Mouse (Mus musculus) 3T3-L1 (cell line): ENCODE measurements around the gene Sympk.
"Not testable (repeated sequence)": the region's sequence is repeated elsewhere in the genome, so short reads cannot be mapped to it uniquely, and the experiment has no call there.

Source experiments
- DNase-seq: peaks from one replicate; pipeline ENCODE4 v3.0.0-alpha.2; 2015; ENCODE audit warnings: low read depth, low spot score

Sympk gene

GRCm38 (mm10) chr7:19052345-19053135, 28.4 kb downstream of the Sympk start:
- DNase-seq = no peak

- DNase-seq = no peak
These were observed 29.0 kb downstream of the Sympk start for GRCm38 (mm10) chr7:19053136-19053532.

- DNase-seq = no peak
These were observed 30.0 kb downstream of the Sympk start, which contains the start of gene Rsph6a for GRCm38 (mm10) chr7:19054047-19054776. Gene Rsph6a (plus strand): TSS chr7:19054690.

DNA sequence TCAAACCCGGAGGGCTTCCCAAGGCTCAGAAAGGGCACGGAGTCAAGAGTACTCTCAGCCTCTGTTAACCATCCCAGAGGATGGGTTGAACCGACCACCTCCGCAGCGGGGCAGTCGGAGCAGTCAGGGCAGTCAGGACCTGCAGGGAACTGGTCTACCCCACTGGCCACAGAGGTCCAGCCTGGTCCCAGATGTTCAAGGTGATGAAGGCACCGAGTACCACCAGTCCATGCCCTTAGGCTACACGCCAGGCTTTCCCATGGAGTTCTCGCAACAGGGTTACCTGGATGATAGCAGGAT, 30.6 kb downstream of the Sympk start:
- no peak for DNase-seq

DNA sequence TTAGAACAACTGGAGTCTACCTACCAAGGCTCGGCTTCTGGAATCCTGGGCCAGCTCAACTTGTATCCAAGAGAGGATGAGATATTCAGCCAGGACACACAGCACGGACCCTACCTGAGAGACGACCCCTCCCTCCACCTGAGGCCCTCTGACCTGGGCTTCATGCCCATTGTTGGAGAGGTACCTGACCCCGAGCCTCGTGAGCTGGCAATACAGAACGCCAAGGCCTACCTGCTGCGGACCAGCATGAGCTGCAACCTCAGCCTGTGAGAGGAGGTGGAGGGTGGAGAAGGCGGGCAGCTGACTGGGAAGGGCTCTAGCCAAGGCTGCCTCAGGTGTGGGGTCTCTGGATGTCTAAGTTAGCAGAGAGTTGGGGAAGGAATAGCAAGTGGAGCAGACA, 30.9 kb downstream of the Sympk start:
- DNase-seq = no peak

GRCm38 (mm10) chr7:19057405-19057804, 33.2 kb downstream of the Sympk start:
- DNase-seq = no peak

DNA sequence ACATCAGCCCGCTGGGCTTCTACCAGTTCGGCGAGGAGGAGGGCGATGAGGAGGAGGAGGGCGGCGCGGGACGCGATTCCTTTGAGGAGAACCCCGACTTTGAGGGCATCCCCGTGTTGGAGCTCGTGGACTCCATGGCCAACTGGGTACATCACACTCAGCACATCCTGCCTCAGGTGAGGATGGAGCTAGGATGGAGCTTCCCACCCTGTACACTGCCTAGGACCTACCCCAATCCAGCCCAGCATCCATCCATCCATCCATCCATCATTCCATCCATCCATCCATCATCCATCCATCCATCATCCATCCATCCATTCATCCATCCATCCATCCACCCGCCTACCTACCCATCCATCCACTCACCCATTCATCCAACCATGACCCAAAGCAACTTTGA, 41.7 kb downstream of the Sympk start:
- DNase-seq = no peak

DNA sequence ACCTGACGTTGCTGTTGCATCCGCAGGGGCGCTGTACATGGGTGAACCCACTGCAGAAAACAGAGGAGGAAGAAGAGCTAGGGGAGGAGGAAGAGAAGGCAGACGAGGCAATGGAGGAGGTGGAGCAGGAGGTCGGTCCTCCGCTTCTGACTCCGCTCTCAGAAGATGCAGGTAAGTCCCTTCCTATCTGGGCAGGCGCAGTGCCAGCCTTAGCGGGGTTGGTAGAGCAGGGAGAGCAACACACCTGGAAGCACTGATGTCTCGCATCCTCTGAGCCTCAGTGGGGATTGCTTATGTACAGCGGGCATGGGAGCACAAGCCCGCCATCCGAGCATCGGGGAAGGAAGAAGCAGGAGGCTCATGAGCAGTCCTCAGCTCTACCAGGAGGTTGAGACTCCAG, 42.9 kb downstream of the Sympk start:
- no peak for DNase-seq

- DNase-seq = no peak
These were observed 43.8 kb downstream of the Sympk start for GRCm38 (mm10) chr7:19067935-19068334.

DNA sequence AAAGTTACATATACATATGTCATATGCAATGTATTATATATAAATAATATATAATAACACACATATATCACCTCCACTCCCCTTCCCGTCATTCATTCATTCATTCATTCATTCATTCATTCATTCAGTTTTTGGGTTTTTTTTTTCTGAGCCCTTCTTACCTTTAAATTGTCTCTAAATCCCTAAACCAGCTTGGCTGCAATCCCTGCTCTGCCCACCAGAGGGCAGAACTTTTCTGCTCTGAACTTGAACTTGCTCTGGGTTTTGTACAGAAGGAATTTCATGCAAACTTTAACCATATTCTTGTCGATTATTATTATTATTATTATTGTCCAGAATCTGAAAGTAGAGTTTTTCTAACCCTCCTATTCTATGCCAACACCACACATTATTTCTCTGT, 44.5 kb downstream of the Sympk start:
- peak; percentile 83 for DNase-seq

DNA sequence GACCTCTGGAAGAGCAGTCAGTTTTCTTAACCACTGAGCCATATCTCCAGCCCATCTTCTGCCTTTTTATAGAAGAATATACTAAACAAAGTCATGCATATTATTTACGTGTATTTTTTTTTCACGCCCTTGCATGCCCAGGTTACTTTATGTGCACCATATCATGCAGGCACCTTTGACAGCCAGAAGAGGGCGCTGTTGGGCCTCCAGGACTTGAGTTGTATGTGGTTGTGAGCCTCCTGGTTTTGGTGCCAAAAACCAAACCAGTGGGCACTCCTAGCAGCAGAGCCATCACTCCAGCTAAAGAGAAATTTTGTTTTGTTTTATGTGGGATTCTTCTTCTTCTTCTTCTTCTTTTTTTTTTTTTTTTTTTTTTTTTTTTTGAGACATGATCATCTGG, 45.3 kb downstream of the Sympk start:
- DNase-seq = peak; percentile 39

DNA sequence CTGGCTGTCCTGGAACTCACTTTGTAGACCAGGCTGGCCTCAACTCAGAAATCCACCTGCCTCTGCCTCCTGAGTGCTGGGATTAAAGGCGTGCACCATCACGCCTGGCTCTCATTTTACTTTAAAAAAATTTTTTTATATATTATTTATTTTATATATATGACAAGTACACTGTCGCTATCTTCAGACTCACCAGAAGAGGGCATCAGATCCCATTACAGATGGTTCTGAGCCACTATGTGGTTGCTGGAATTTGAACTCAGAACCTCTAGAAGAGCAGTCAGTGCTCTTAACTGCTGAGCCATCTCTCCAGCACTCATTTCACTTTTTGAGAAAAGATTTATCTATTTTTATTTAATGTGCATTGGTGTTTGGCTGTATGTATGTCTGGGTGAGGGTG, 46.8 kb downstream of the Sympk start:
- not testable (repeated sequence) for DNase-seq

DNA sequence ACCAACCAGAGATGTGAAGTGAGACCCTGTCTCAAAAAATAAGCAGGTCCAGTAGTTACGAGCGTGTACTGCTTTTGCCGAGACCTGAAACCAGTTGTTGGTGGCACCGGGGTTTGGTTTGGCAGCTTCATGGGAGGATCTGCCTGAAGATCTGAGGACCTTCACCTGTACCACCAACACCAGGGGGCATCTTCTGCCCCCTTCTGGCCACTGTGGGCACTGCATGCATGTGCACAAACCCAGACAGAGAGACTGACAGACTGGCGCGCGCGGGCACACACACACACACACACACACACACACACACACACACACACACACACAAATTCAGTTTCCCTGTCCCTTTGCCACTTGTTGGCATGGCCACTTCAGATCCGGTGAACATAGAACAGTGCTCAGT, 49.3 kb downstream of the Sympk start:
- no peak for DNase-seq

DNA sequence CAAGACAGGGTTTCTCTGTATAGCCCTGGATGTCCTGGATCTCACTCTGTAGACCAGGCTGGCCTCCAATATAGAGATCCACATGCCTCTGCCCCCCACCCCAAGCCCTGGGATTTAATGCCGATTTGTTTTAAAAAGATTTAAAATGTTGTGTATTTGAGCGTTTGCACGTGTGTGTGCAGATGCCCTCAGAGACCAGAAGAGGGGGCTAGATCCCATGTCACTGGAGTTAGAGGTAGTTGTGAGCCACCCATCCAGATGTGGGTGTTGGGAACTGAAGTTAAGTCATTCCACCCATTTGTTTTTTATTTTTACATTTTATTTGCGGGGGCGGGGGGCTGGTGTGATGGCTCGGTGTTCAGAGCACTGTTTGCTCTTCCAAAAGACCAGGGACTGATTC, 50.3 kb downstream of the Sympk start:
- no peak for DNase-seq

GRCm38 (mm10) chr7:19075231-19075630, 51.1 kb downstream of the Sympk start:
- DNase-seq = no peak

DNA sequence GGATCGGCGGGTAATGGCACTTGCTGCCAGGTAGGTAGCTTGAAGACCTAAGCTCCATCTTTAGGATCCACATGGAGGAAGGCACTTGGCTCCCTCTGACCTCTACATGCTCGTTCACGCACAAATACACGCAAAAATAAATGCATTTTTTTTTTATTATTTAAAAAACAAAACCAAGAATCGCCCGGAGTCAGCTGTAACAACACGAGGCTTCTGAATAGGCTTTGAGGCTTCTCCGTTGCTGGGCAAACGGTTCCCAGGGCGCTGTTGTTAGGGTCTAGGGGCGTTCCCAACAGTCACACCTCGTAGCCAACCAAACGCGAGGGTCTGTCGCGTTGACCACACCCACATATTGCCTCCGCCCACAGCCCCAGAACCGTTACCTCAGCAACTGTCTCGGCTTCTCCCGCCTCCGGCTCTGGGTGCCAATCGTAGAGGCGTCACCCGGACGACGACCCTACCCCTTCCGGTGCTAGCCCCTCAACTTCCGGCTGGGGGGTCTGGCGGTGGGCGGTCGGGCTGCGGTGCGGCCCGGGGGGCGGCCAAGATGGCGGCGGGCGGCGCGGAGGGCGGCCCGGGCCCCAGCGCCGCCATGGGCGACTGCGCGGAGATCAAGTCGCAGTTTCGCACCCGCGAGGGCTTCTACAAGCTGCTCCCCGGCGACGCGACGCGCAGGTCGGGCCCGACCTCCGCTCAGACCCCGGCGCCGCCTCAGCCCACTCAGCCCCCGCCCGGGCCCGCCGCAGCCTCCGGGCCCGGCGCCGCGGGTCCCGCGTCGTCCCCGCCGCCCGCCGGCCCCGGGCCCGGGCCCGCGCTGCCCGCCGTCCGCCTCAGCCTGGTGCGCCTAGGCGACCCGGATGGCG, 51.8 kb downstream of the Sympk start, which contains the start of gene Dmwd:
TSS of gene Dmwd (plus strand) at position 505 of the 863 bp plus-strand sequence.
- peak; percentile 96 for DNase-seq

- DNase-seq = no peak
These were observed 52.4 kb downstream of the Sympk start for GRCm38 (mm10) chr7:19076586-19076991.

DNA sequence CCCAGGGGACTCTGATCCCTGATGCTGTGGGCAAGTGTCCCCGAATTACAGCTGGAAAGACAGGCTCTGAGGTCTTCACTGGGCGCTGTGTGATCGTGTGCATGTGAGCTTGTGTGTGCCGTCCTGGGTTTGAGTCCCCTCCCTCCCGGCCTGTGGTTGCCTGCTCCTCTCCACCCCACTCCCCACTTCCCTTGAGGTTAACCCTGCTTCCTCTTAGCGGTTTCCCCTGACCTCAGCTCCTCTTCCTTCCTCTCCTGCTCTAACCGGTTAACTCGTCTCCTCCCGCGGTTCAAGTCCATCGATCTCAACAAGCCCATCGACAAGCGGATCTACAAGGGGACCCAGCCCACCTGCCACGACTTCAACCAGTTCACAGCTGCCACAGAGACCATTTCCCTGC, 53.6 kb downstream of the Sympk start:
- DNase-seq = no peak

- no peak for DNase-seq
These were observed 54.6 kb downstream of the Sympk start for GRCm38 (mm10) chr7:19078732-19079131.

DNA sequence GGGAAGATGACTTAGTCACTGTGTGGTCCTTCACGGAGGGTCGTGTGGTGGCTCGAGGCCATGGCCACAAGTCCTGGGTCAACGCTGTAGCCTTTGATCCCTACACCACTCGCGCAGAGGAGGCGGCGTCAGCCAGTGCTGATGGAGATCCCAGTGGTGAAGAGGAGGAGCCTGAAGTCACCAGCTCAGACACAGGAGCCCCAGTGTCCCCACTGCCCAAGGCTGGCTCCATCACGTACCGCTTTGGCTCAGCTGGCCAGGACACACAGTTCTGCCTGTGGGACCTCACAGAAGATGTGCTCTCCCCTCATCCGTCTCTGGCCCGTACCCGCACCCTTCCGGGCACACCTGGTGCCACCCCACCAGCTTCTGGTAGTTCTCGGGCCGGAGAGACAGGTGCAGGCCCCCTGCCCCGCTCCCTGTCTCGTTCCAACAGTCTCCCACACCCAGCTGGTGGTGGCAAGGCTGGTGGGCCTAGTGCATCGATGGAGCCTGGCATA, 56.3 kb downstream of the Sympk start:
- DNase-seq = no peak

DNA sequence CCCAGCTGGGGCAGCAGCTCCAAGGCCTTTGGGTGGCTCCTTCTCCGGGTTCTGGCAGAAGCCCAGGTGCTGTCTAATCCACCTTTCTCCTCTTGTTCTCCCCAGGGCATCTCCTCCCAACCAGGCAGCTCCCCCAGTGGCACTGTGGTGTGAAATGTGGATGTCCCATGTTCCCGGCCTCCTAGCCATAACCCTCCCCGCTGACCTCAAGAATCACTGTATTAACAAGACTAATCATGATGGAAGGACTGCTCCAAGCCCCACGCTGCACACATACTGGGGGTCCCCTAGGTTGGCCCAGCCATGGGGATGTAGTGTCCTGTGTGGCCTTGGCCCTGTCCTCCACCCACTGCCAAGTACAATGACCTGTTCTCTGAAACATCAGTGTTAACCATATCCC, 58.0 kb downstream of the Sympk start:
- no peak for DNase-seq

DNA sequence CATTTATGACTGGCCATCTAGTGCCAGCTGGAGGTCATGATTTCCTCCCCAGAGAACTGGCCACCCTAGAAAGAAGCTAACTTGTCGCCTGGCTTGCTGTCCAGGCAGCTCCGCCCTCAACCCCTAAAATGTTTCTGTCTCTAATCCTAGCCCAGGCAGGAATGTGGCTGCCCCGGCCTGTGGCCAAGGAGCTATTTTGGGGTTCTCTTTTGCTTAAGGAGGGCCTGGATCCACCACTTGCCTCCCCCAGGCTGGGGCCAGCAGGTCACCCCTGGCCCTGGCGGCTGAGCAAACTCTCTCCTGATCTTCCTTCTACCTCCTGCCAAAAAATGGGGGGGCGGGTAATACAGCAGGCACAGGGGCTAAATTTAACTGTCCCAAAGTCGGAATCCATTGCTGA, 58.9 kb downstream of the Sympk start:
- DNase-seq = peak; percentile 12
